Mouse (Mus musculus) heart, postnatal 0 days (tissue): ENCODE results near the gene Tmem170. TPM values are rescaled to one million over a fixed set of nuclear protein-coding genes. Genes with fewer than 3 reads are reported as not detected.
A peak's percentile ranks its signal among the peaks of the same experiment; 100 is the strongest.

Experiments
- ATAC-seq: fragments of 200-750 bp; cut with Nextera tagmentation; 2 replicates; pipeline ENCODE4 v1.8.0; 2017; ENCODE audit warnings: low read depth, moderate number of reproducible peaks, moderate library complexity; ENCODE audit not compliant: insufficient read depth
- DNase-seq: peaks from one replicate; pipeline ENCODE4 v3.0.0-alpha.2; 2016; ENCODE audit warnings: low spot score
- H3K27ac ChIP-seq: fragments of 300-500 bp; sonication (generic); 2 replicates; pipeline ENCODE4 v1.5.1; 2014; ENCODE audit warnings: low read depth, mild to moderate bottlenecking
- H3K27me3 ChIP-seq: fragments of 300-500 bp; sonication (generic); 2 replicates; pipeline ENCODE4 v1.6.1; 2014; ENCODE audit warnings: low read length, mixed read lengths; ENCODE audit not compliant: control insufficient read depth, insufficient read depth
- H3K36me3 ChIP-seq: fragments of 300-500 bp; sonication (generic); replicated peaks from 2 replicates; pipeline ENCODE4 v1.6.1; 2014; ENCODE audit warnings: low read length, mixed read lengths; ENCODE audit not compliant: control insufficient read depth, insufficient read depth
- H3K4me1 ChIP-seq: fragments of 300-500 bp; sonication (generic); 2 replicates; pipeline ENCODE4 v1.6.1; 2014; ENCODE audit warnings: antibody characterized with exemption; ENCODE audit not compliant: control insufficient read depth, insufficient read depth
- H3K4me2 ChIP-seq: fragments of 300-500 bp; sonication (generic); 2 replicates; pipeline ENCODE4 v1.6.1; 2014; ENCODE audit warnings: low read depth, mild to moderate bottlenecking, low read length, moderate library complexity
- H3K4me3 ChIP-seq: fragments of 300-500 bp; sonication (generic); 2 replicates; pipeline ENCODE4 v1.5.1; 2014; ENCODE audit warnings: low read depth, low read length
- H3K9ac ChIP-seq: fragments of 300-500 bp; sonication (generic); replicated peaks from 2 replicates; pipeline ENCODE4 v1.6.1; 2014; ENCODE audit warnings: low read depth, low read length, mixed read lengths
- H3K9me3 ChIP-seq: fragments of 300-500 bp; sonication (generic); replicated peaks from 2 replicates; pipeline ENCODE4 v1.6.1; 2016; ENCODE audit warnings: low read length; ENCODE audit not compliant: control insufficient read depth
- CTCF ChIP-seq: IDR thresholded peaks from 2 replicates; pipeline ENCODE4 v1.5.1; 2016; ENCODE audit warnings: antibody characterized with exemption, control low read depth, low read depth
- EP300 ChIP-seq: IDR thresholded peaks from 2 replicates; pipeline ENCODE4 v1.6.1; 2016; ENCODE audit warnings: antibody characterized with exemption, low read depth
- WGBS: fragments of 180-500 bp; shearing (Covaris S2); extraction: QIAGEN DNeasy Blood & Tissue Kit; methylation state at CpG from one replicate; pipeline ENCODE4 v1.1.7; 2014; 5-methylcytosine and 5-hydroxymethylcytosine counted together
- polyA plus RNA-seq: library from polyadenylated mRNA; unstranded; fragments of >200 nt; fragmentation: Nextera tagmentation; extraction: Ambion mirVana; gene quantifications from 2 replicates; pipeline ENCODE4 v1.2.1, GENCODE M21; 2015
- total RNA-seq: library from RNA; depleted of rRNA; stranded (reverse); fragments of >200 nt; gene quantifications from 2 replicates; pipeline ENCODE4 v1.2.3, GENCODE M21; 2014; ENCODE audit warnings: low replicate concordance

The Tmem170 gene
- total and polyA plus RNA-seq, 2 experiments from 2014 or later, result 2.5 to 3.3 TPM

- no peak for TF ChIP-seq EP300
- peak; percentile 71 for TF ChIP-seq CTCF
- Histone ChIP-seq H3K27me3 (no peaks in the 10 kb centered on the region), H3K9ac (no peak overlapping the region), H3K4me3 (no peak overlapping the region), H3K4me1 (0 out of 2 replicates have a peak, but pooled peaks cover 4% of the 10 kb centered on the region), H3K9me3 (no peaks in the 10 kb centered on the region), H3K36me3 (peaks cover 40% of the 10 kb centered on the region), H3K4me2 (no peak overlapping the region), H3K27ac (no peak overlapping the region)
- ATAC-seq (peak; percentile 75), DNase-seq (no peak)
- WGBS, result 39% methylated on average over 6 of the region's 6 CpGs
These were observed 51.3 kb downstream of the Tmem170 start for GRCm38 (mm10) chr8:111825219-111825618.

GRCm38 (mm10) chr8:111824334-111824733 lies 52.2 kb downstream of the Tmem170 start:
- Histone ChIP-seq H3K9ac (no peak overlapping the region), H3K4me1 (peaks cover 7% of the 10 kb centered on the region; the same call in 1 of the 2 replicates), H3K36me3 (peaks cover 41% of the 10 kb centered on the region), H3K4me3 (no peak overlapping the region), H3K27me3 (no peaks in the 10 kb centered on the region), H3K4me2 (no peak overlapping the region), H3K27ac (no peak overlapping the region), H3K9me3 (no peaks in the 10 kb centered on the region)
- 96% methylated on average over 5 of the region's 5 CpGs for WGBS
- TF ChIP-seq CTCF (peak; percentile 26; the same call in 1 of the 2 replicates), EP300 (no peak)
- DNase-seq (no peak), ATAC-seq (no peak)

- TF ChIP-seq CTCF (no peak), EP300 (no peak)
- no peak overlapping the region for H3K9ac ChIP-seq
- H3K4me3 ChIP-seq, result no peak overlapping the region
- peaks cover 13% of the 10 kb centered on the region for H3K4me1 ChIP-seq
- no peaks in the 10 kb centered on the region for H3K9me3 ChIP-seq
- no peak for ATAC-seq
- peaks cover 24% of the 10 kb centered on the region; the same call in 1 of the 2 replicates for H3K36me3 ChIP-seq
- H3K4me2 ChIP-seq, result no peak overlapping the region
- peak overlapping the region; percentile 46; the same call in 1 of the 2 replicates for H3K27ac ChIP-seq
- WGBS, result 78% methylated on average over 10 of the region's 10 CpGs
- DNase-seq, result no peak
- H3K27me3 ChIP-seq, result no peaks in the 10 kb centered on the region
These were observed 55.4 kb downstream of the Tmem170 start for GRCm38 (mm10) chr8:111821199-111821598.

GRCm38 (mm10) chr8:111820691-111821090 lies 55.9 kb downstream of the Tmem170 start:
- 82% methylated on average over 4 of the region's 4 CpGs for WGBS
- H3K27me3 ChIP-seq, result no peaks in the 10 kb centered on the region

GRCm38 (mm10) chr8:111820018-111820417 lies 56.5 kb downstream of the Tmem170 start:
- TF ChIP-seq CTCF (no peak), EP300 (peak; percentile 38; the same call in 1 of the 2 replicates)
- Histone ChIP-seq H3K9me3 (no peaks in the 10 kb centered on the region), H3K4me3 (no peak overlapping the region), H3K4me1 (peaks cover 13% of the 10 kb centered on the region), H3K36me3 (peaks cover 21% of the 10 kb centered on the region; the same call in 1 of the 2 replicates), H3K27ac (peak overlapping the region; percentile 68), H3K27me3 (no peaks in the 10 kb centered on the region), H3K4me2 (no peak overlapping the region), H3K9ac (no peak overlapping the region)
- no peak for DNase-seq
- WGBS, result 78% methylated on average over 12 of the region's 12 CpGs
- peak; percentile 56; the same call in 1 of the 2 replicates for ATAC-seq

More at GRCm38 (mm10) chr8:111820691-111821090, 55.9 kb downstream of the Tmem170 start:
- Histone ChIP-seq H3K9ac (no peak overlapping the region), H3K4me1 (peaks cover 13% of the 10 kb centered on the region), H3K36me3 (peaks cover 21% of the 10 kb centered on the region; the same call in 1 of the 2 replicates), H3K9me3 (no peaks in the 10 kb centered on the region), H3K4me3 (no peak overlapping the region), H3K27ac (peak overlapping the region; percentile 68), H3K4me2 (no peak overlapping the region)
- TF ChIP-seq CTCF (no peak), EP300 (no peak)
- no peak for ATAC-seq
- DNase-seq, result no peak

GRCm38 (mm10) chr8:111818556-111818955 lies 58.0 kb downstream of the Tmem170 start:
- H3K4me2 ChIP-seq, result no peak overlapping the region
- H3K27me3 ChIP-seq, result no peaks in the 10 kb centered on the region
- peaks cover 22% of the 10 kb centered on the region; the same call in 1 of the 2 replicates for H3K36me3 ChIP-seq
- TF ChIP-seq CTCF (no peak), EP300 (no peak)
- no peak overlapping the region for H3K9ac ChIP-seq
- DNase-seq, result no peak
- H3K4me3 ChIP-seq, result no peak overlapping the region
- 88% methylated on average over 3 of the region's 3 CpGs for WGBS
- peaks cover 13% of the 10 kb centered on the region for H3K4me1 ChIP-seq
- no peak for ATAC-seq
- H3K9me3 ChIP-seq, result no peaks in the 10 kb centered on the region
- peak overlapping the region; percentile 48; the same call in 1 of the 2 replicates for H3K27ac ChIP-seq
